8 mouse cellular contexts compared by ENCODE assay signal in genomic region chr14:116206977-116207376, GRCm38 (mm10).
A peak's percentile ranks its signal among the peaks of the same experiment; 100 is the strongest.
DNase-seq lines count a peak whose midpoint lies in the region; ATAC-seq lines count a peak whose summit lies in the region.

No protein-coding gene starts in this region.

- H3K27ac ChIP-seq in embryonic facial prominence, embryonic 14.5 days (replicated peaks; ENCODE audit: low read depth, low read length): no peak overlapping the region
- H3K27ac ChIP-seq in liver, embryonic 11.5 days (ENCODE audit: low read depth, low read length): no peak overlapping the region

- DNase-seq in heart, postnatal 10 days: peak; percentile 21 to 31
- DNase-seq in heart, postnatal 25 days (ENCODE audit: low spot score): no peak
- DNase-seq in urinary bladder, postnatal 14 days (ENCODE audit: low spot score): peak; percentile 17
- DNase-seq in urinary bladder, postnatal 10 days (ENCODE audit: low spot score): no peak
- peak; percentile 46 for DNase-seq in embryonic facial prominence, embryonic 14.5 days (ENCODE audit: low spot score)
- DNase-seq in liver, embryonic 11.5 days (ENCODE audit: low spot score): peak; percentile 40
- peak; percentile 28 for DNase-seq in thymus, postnatal 25 days
- DNase-seq in urinary bladder, postnatal 4 days (ENCODE audit: low spot score in 2 of 2): no peak

- intact Hi-C loops in heart, postnatal 10 days (cut with DNase I): no loop called here
- intact Hi-C loops in heart, postnatal 25 days (cut with DNase I): no loop called here

- H3K4me2 ChIP-seq in embryonic facial prominence, embryonic 14.5 days (ENCODE audit: low read depth, low read length): no peak overlapping the region
- no peak overlapping the region for H3K4me2 ChIP-seq in liver, embryonic 11.5 days

- no peak overlapping the region for H3K9ac ChIP-seq in embryonic facial prominence, embryonic 14.5 days (ENCODE audit: low read depth, low read length)
- H3K9ac ChIP-seq in liver, embryonic 11.5 days (ENCODE audit: low read depth, low read length): no peak overlapping the region

- no peaks in the 10 kb centered on the region for H3K4me1 ChIP-seq in embryonic facial prominence, embryonic 14.5 days (ENCODE audit: control insufficient read depth, insufficient read depth, low read length)
- no peaks in the 10 kb centered on the region for H3K4me1 ChIP-seq in liver, embryonic 11.5 days (replicated peaks; ENCODE audit: control insufficient read depth, insufficient read depth, low read length)

- no peaks in the 10 kb centered on the region for H3K9me3 ChIP-seq in embryonic facial prominence, embryonic 14.5 days (ENCODE audit: control insufficient read depth, low read length)
- H3K9me3 ChIP-seq in liver, embryonic 11.5 days (ENCODE audit: control insufficient read depth, low read length): no peaks in the 10 kb centered on the region

- no peak for ATAC-seq in embryonic facial prominence, embryonic 14.5 days (ENCODE audit: low read depth)
- no peak for ATAC-seq in liver, embryonic 11.5 days (replicated peaks; ENCODE audit: low FRiP score)

- H3K36me3 ChIP-seq in embryonic facial prominence, embryonic 14.5 days (ENCODE audit: control insufficient read depth, insufficient read depth, low read length): no peaks in the 10 kb centered on the region
- H3K36me3 ChIP-seq in liver, embryonic 11.5 days (ENCODE audit: control insufficient read depth, insufficient read depth, low read length): no peaks in the 10 kb centered on the region

- WGBS in embryonic facial prominence, embryonic 14.5 days: 25% methylated on average over 6 of the region's 6 CpGs
- WGBS in liver, embryonic 11.5 days: 24% methylated on average over 6 of the region's 6 CpGs

- H3K4me3 ChIP-seq in embryonic facial prominence, embryonic 14.5 days (ENCODE audit: low read depth, low read length): no peak overlapping the region
- no peak overlapping the region for H3K4me3 ChIP-seq in liver, embryonic 11.5 days (ENCODE audit: low read depth, low read length)

- no peaks in the 10 kb centered on the region for H3K27me3 ChIP-seq in embryonic facial prominence, embryonic 14.5 days (replicated peaks; ENCODE audit: control insufficient read depth, insufficient read depth, low read length)
- no peaks in the 10 kb centered on the region for H3K27me3 ChIP-seq in liver, embryonic 11.5 days (replicated peaks; ENCODE audit: control insufficient read depth, insufficient read depth, low read length)

Comparison
In these comparisons a context has a peak if more than half of its experiments do, and no peak if none do; other contexts are left out.
1. DNase-seq: peak in heart, postnatal 10 days (2 of 2), urinary bladder, postnatal 14 days (single experiment), embryonic facial prominence, embryonic 14.5 days (single experiment), liver, embryonic 11.5 days (single experiment) and thymus, postnatal 25 days (single experiment); none in heart, postnatal 25 days (single experiment), urinary bladder, postnatal 10 days (single experiment) and urinary bladder, postnatal 4 days (0 of 2).